Mouse (Mus musculus): ENCODE data around the gene Cul4a. TPM values are rescaled to one million over a fixed set of nuclear protein-coding genes. Genes with fewer than 3 reads are reported as not detected.

Cul4a gene
- polyA plus RNA-seq, 1 experiment from 2014 or later: 47.1 TPM

- ATAC-seq (ENCODE audit: low FRiP score, low TSS enrichment) (no peak), DNase-seq (ENCODE audit: low spot score) (no peak)
- H3K27ac ChIP-seq (replicated peaks): no peak overlapping the region
- H3K4me1 ChIP-seq (replicated peaks; ENCODE audit: control insufficient read depth, insufficient read depth): no peaks in the 10 kb centered on the region
- no peak for TF ChIP-seq CTCF (IDR thresholded peaks at IDR 0.05; ENCODE audit: low read depth)
- no peak for TF ChIP-seq EP300 (optimal IDR thresholded peaks at IDR 0.05)
- no peak overlapping the region for H3K9ac ChIP-seq (ENCODE audit: low read length)
- WGBS: 83% methylated on average over 7 of the region's 7 CpGs
- H3K4me3 ChIP-seq (ENCODE audit: low read depth, low read length): no peak overlapping the region
- no peak overlapping the region for H3K4me2 ChIP-seq (replicated peaks; ENCODE audit: low read depth)
- H3K36me3 ChIP-seq (ENCODE audit: control insufficient read depth, insufficient read depth, low read length): peaks cover 29% of the 10 kb centered on the region
- H3K27me3 ChIP-seq (ENCODE audit: control insufficient read depth, insufficient read depth, low read length): no peaks in the 10 kb centered on the region
- H3K9me3 ChIP-seq (ENCODE audit: control insufficient read depth, low read length): no peaks in the 10 kb centered on the region
These were observed 71.9 kb downstream of the Cul4a start for GRCm38 (mm10) chr8:13177173-13177852.

GRCm38 (mm10) chr8:13178137-13178536 is 72.7 kb downstream of the Cul4a start:
- TF ChIP-seq EP300 (optimal IDR thresholded peaks at IDR 0.05) (no peak), CTCF (IDR thresholded peaks at IDR 0.05; ENCODE audit: low read depth) (no peak)
- ATAC-seq (ENCODE audit: low FRiP score, low TSS enrichment) (no peak), DNase-seq (ENCODE audit: low spot score) (no peak)
- H3K9ac ChIP-seq (ENCODE audit: low read length): no peak overlapping the region
- H3K4me3 ChIP-seq (ENCODE audit: low read depth, low read length): no peak overlapping the region
- WGBS: 84% methylated on average over 5 of the region's 5 CpGs
- H3K9me3 ChIP-seq (ENCODE audit: control insufficient read depth, low read length): no peaks in the 10 kb centered on the region
- H3K4me2 ChIP-seq (replicated peaks; ENCODE audit: low read depth): no peak overlapping the region
- no peak overlapping the region for H3K27ac ChIP-seq (replicated peaks)
- no peaks in the 10 kb centered on the region for H3K27me3 ChIP-seq (ENCODE audit: control insufficient read depth, insufficient read depth, low read length)
- H3K36me3 ChIP-seq (ENCODE audit: control insufficient read depth, insufficient read depth, low read length): peaks cover 28% of the 10 kb centered on the region
- H3K4me1 ChIP-seq (replicated peaks; ENCODE audit: control insufficient read depth, insufficient read depth): no peaks in the 10 kb centered on the region

- Histone ChIP-seq H3K9ac (ENCODE audit: low read length) (peak overlapping the region; percentile 18; the same call in 1 of the 2 replicates), H3K4me3 (ENCODE audit: low read depth, low read length) (no peak overlapping the region), H3K36me3 (ENCODE audit: control insufficient read depth, insufficient read depth, low read length) (peaks cover 17% of the 10 kb centered on the region), H3K4me1 (replicated peaks; ENCODE audit: control insufficient read depth, insufficient read depth) (no peaks in the 10 kb centered on the region), H3K27me3 (ENCODE audit: control insufficient read depth, insufficient read depth, low read length) (no peaks in the 10 kb centered on the region), H3K27ac (replicated peaks) (no peak overlapping the region), H3K4me2 (replicated peaks; ENCODE audit: low read depth) (no peak overlapping the region), H3K9me3 (ENCODE audit: control insufficient read depth, low read length) (no peaks in the 10 kb centered on the region)
- 72% methylated on average over 6 of the region's 6 CpGs for WGBS
- TF ChIP-seq CTCF (IDR thresholded peaks at IDR 0.05; ENCODE audit: low read depth) (no peak), EP300 (optimal IDR thresholded peaks at IDR 0.05) (no peak)
- DNase-seq (ENCODE audit: low spot score): no peak
- no peak for ATAC-seq (ENCODE audit: low FRiP score, low TSS enrichment)
These were observed 74.1 kb downstream of the Cul4a start for GRCm38 (mm10) chr8:13179482-13179881.

- no peaks in the 10 kb centered on the region for H3K27me3 ChIP-seq (ENCODE audit: control insufficient read depth, insufficient read depth, low read length)
- no peak overlapping the region for H3K4me2 ChIP-seq (replicated peaks; ENCODE audit: low read depth)
- DNase-seq (ENCODE audit: low spot score) (no peak), ATAC-seq (ENCODE audit: low FRiP score, low TSS enrichment) (no peak)
- no peak overlapping the region for H3K4me3 ChIP-seq (ENCODE audit: low read depth, low read length)
- no peak overlapping the region for H3K9ac ChIP-seq (ENCODE audit: low read length)
- H3K9me3 ChIP-seq (ENCODE audit: control insufficient read depth, low read length): no peaks in the 10 kb centered on the region
- 72% methylated on average over 7 of the region's 7 CpGs for WGBS
- H3K27ac ChIP-seq (replicated peaks): no peak overlapping the region
- H3K4me1 ChIP-seq (replicated peaks; ENCODE audit: control insufficient read depth, insufficient read depth): no peaks in the 10 kb centered on the region
- peaks cover 14% of the 10 kb centered on the region for H3K36me3 ChIP-seq (ENCODE audit: control insufficient read depth, insufficient read depth, low read length)
- TF ChIP-seq CTCF (IDR thresholded peaks at IDR 0.05; ENCODE audit: low read depth) (no peak), EP300 (optimal IDR thresholded peaks at IDR 0.05) (no peak)
These were observed 74.5 kb downstream of the Cul4a start for GRCm38 (mm10) chr8:13179948-13180347.

GRCm38 (mm10) chr8:13180408-13180807 is 75.0 kb downstream of the Cul4a start:
- Histone ChIP-seq H3K27ac (replicated peaks) (no peak overlapping the region), H3K4me3 (ENCODE audit: low read depth, low read length) (no peak overlapping the region), H3K9me3 (ENCODE audit: control insufficient read depth, low read length) (no peaks in the 10 kb centered on the region), H3K4me2 (replicated peaks; ENCODE audit: low read depth) (no peak overlapping the region), H3K36me3 (ENCODE audit: control insufficient read depth, insufficient read depth, low read length) (peaks cover 11% of the 10 kb centered on the region), H3K4me1 (replicated peaks; ENCODE audit: control insufficient read depth, insufficient read depth) (no peaks in the 10 kb centered on the region), H3K27me3 (ENCODE audit: control insufficient read depth, insufficient read depth, low read length) (no peaks in the 10 kb centered on the region), H3K9ac (ENCODE audit: low read length) (no peak overlapping the region)
- DNase-seq (ENCODE audit: low spot score): no peak
- 70% methylated on average over 9 of the region's 9 CpGs for WGBS
- no peak for ATAC-seq (ENCODE audit: low FRiP score, low TSS enrichment)
- TF ChIP-seq EP300 (optimal IDR thresholded peaks at IDR 0.05) (no peak), CTCF (IDR thresholded peaks at IDR 0.05; ENCODE audit: low read depth) (no peak)

- no peak for DNase-seq (ENCODE audit: low spot score)
- H3K9me3 ChIP-seq (ENCODE audit: control insufficient read depth, low read length): no peaks in the 10 kb centered on the region
- no peak overlapping the region for H3K27ac ChIP-seq (replicated peaks)
- no peaks in the 10 kb centered on the region for H3K4me1 ChIP-seq (replicated peaks; ENCODE audit: control insufficient read depth, insufficient read depth)
- 63% methylated on average over 18 of the region's 18 CpGs for WGBS
- no peak for TF ChIP-seq CTCF (IDR thresholded peaks at IDR 0.05; ENCODE audit: low read depth)
- no peak for TF ChIP-seq EP300 (optimal IDR thresholded peaks at IDR 0.05)
- no peak overlapping the region for H3K4me3 ChIP-seq (ENCODE audit: low read depth, low read length)
- H3K9ac ChIP-seq (ENCODE audit: low read length): no peak overlapping the region
- no peaks in the 10 kb centered on the region for H3K27me3 ChIP-seq (ENCODE audit: control insufficient read depth, insufficient read depth, low read length)
- H3K36me3 ChIP-seq (ENCODE audit: control insufficient read depth, insufficient read depth, low read length): peaks cover 7% of the 10 kb centered on the region
- H3K4me2 ChIP-seq (replicated peaks; ENCODE audit: low read depth): no peak overlapping the region
- no peak for ATAC-seq (ENCODE audit: low FRiP score, low TSS enrichment)
These were observed 75.7 kb downstream of the Cul4a start for GRCm38 (mm10) chr8:13180911-13181690.

Measured in stomach, postnatal 0 days (tissue).